Mouse (Mus musculus) naive thymus-derived CD4-positive, alpha-beta T cell, adult 2 months (primary cell): ENCODE data around the gene Npc1l1.
"Not testable (repeated sequence)": the region's sequence is repeated elsewhere in the genome, so short reads cannot be mapped to it uniquely, and the experiment has no call there.

Experiments used
- DNase-seq: peaks from one replicate; pipeline ENCODE4 v3.0.0-alpha.2; 2011; ENCODE audit warnings: low read depth

Npc1l1 gene

DNA sequence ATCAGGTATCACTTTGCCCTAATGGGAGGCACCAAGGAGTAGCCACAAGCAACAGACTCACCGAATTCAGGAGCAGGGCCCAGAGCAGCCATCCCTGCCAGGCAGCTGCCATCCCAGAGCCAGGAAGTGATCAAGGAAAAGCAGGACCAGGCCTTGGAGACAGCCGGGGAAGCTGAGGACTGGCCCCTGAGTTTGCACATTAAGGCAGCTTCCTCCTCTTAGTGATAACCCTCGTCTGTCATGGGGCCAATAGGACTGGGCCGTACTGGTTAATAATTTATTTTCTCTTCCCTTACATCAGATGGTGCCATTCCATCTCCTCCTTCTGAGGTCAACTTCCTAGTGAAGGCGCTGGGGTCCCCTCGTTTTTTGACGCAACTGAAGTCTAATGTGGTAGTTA, at the start of gene Npc1l1:
Gene Npc1l1, minus strand, starts transcription at position 132 of the 400 bp plus-strand sequence.
- no peak for DNase-seq

DNA sequence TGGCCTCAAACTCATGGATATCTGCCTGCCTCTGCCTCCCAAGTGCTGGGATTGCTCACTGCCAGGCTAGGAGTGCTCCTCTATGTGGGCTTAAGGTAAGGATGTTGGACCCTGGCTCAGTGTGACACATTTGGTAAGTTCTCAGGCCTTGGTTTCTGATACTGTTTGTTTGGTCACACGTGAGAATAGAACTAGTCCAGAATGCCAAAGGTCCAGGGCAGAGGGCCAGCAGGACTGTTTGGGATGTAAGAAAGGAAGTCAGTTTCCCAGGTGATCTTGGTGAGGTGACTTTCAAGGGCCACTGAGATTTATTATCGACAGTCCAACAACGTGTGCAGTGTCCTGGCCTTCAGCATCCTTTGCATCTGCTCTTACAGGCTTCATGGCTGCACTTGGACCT, 46.5 kb upstream of the Npc1l1 start:
- no peak for DNase-seq

GRCm38 (mm10) chr11:6275094-6275484, 45.1 kb upstream of the Npc1l1 start:
- DNase-seq: no peak

DNA sequence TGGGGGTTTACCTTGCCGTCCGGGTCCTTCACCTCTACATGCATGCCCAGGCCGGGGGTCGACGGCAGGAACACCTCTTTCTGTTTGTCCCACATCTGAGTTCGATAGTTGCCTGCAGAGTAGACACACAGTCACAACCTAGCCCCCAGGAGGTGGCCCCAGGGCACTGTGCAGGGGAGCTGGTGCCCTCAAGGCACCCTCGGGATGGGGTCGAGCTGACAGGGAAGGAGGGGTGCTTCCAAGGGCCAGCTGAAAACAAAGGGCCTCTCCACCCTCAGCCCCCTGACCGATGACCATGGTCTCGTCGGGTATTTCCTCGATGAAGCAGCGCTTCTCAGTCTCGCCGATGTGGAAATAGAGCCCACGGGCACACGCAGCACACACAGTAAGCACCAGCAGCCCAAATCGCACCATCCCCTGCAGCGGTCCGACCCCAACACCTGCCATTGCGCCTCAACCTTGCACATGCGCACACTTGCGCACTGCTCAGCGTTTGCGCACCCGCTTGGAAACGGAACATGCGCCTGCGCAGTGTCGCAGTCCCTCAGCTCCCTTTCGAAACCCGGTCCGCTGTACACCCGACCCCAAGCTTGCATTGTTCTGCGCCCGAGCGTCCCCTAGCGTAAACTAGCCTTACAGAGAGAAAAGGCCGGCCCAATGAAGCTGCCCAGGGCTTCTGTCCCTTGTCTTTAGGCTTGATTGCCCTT, 44.6 kb upstream of the Npc1l1 start, which contains the start of gene Tmed4:
Gene Tmed4, minus strand, starts transcription at position 484 of the 707 bp plus-strand sequence.
- DNase-seq: peak; percentile 98

DNA sequence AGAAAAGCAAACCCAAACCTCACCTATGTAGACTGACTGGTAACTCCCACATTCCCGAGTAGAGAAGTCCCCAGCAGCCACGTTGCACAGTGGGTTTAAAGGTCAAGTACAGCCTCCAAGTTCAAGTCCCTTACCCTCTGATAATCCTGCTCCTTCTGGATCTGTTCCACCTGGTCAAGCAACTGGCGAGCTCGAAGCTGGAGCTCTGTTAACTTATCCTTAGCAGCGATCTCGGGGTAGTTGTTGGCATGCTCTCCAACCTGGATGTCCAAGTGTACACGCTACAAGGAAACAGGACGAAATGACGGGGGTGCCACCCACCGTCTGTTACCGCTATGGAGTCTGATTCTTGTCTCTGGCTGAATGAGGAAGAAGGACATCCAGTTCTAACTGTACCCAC, 43.7 kb upstream of the Npc1l1 start:
- DNase-seq: no peak

- peak; percentile 95 for DNase-seq
Observed at GRCm38 (mm10) chr11:6267320-6268254, 37.6 kb upstream of the Npc1l1 start, which contains the start of gene Ddx56. Gene Ddx56, minus strand, starts transcription at chr11:6267772.

DNA sequence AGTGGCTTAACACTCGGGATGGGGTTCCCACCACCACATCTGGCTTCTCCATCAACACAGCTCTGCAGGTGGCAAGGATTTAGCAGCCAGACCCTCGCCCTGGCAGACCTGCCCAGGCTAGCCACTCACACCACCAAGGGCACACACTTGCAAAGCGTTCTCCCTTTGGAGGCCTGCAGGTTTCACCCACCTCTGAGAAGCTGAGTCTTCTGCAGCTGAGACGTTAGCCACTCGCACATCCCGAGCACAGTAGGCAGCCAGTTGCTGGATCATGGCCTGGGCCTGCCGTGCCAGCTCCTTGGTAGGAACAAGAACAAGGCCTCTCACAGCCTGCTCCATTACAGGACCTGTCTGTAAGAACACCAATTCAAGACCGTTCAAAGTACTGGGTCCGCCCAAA, 36.7 kb upstream of the Npc1l1 start:
- DNase-seq: no peak

GRCm38 (mm10) chr11:6261434-6262082, 31.6 kb upstream of the Npc1l1 start:
- peak; percentile 84 for DNase-seq

DNA sequence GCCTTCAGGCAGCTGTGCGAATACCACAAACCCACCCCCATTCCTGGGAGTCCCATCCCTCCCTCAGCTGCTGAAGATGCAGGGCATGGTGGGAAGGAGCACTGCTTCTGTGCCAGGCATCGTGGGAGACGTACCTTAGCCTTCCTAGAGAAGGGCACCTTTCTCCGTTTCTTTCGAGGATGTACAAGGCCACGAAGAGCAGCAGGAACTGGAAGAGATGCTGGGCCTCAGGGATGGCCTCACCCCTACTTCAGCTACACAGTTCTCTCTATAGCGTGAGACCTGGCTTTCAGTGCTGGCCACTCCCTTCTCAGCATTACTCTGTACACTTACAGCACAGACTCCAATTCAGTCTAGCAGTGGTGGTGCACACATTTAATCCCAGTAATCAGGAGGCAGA, 29.5 kb upstream of the Npc1l1 start:
- DNase-seq: no peak

DNA sequence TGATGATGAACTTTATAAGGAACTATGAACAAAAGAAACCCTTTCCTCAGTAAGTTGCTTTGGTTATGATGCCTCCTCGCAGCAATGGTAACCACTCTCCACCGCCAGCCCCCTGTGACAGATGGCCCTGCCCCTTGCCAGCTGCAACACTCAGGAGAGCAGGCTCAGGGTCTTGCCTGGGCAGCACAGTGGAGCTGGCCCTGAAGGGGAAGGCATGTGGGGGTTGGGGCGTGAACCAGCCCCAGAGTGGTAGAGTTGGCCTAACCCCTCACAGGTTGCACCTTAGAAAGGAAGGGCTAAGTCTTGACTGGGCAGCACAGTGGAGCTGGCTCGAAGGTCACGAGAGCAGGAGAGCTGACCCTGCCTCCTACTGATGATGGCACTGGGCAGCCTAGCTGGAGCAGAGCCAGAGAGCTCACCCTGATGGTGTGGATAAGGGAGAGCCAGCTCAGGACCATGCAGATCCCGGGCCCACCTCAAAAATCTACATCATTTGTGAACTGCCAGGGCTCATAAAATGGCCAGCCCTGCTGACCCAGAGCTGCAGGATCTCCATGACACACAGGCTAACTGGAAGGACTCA, 26.6 kb upstream of the Npc1l1 start:
- DNase-seq: no peak

DNA sequence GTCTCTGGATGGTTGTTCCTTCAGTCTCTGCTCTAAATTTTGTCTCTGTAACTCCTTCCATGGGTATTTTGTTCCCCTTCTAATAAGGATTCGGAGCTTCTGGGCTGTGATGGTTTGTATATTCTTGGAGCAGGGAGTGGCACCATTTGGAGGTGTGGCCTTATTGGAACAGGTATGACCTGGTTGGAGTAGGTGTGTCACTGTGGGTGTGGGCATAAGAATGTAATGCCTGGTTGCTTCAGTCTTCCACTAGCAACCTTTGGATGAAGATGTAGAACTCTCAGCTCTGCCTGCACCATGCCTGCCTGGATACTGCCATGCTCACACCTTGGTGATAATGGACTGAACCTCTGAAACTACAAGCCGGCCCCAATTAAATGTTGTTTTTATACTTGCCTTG, 24.7 kb upstream of the Npc1l1 start:
- DNase-seq: not testable (repeated sequence)

GRCm38 (mm10) chr11:6252824-6253223, 22.9 kb upstream of the Npc1l1 start:
- DNase-seq: no peak

GRCm38 (mm10) chr11:6252248-6252647, 22.3 kb upstream of the Npc1l1 start:
- no peak for DNase-seq

- no peak for DNase-seq
Observed at GRCm38 (mm10) chr11:6244707-6245106, 14.8 kb upstream of the Npc1l1 start.

DNA sequence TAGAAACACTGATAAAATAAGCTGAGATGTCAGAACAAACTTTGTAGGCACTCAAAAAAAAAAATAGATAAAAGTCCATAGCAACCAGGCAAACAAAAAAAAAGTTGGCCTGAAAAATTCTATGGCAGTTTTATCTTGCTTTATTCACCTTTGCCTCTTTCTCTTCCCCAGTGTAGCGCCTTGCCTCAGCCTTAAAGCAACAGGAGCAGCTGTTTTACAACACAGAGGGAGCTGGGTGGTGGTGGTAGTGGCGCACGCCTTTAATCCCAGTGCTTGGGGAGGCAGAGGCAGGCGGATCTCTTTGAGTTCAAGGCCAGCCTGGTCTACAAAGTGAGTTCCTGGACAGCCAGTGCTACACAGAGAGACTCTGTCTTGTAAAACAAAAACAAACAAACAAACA, 3.1 kb upstream of the Npc1l1 start:
- no peak for DNase-seq

DNA sequence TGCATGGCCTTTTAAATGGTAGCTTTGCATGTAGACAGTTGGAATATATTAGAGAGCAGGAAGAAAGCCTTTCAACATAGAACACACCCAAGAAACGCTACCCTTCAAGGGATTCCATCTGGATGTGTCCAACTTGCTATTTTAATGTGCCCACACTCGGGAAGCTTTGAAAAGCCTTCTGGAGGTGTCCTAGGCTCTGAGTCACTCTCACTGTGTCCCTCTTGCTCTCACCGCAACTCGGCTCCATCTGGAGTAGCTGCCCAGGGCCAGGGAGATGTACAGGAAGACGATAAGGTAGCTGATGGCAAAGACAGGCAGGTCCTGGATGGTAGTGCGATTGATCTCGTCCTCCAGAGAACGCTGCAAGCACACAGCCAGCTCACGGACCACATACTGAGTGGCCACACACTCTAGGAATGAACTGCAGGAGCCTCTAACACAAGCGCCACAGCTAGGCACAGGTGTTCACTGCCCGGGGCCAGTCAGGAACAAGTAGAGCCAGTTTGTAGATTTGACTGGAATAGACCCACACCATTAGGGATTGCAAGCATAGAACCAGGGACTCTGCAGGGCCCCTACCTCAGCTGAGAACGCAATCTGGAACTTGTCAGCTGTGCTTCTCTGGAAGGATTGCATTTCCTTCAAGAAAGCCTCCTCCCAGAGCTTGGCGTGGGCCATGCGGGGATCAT, 5.3 kb downstream of the Npc1l1 start:
- DNase-seq: no peak

DNA sequence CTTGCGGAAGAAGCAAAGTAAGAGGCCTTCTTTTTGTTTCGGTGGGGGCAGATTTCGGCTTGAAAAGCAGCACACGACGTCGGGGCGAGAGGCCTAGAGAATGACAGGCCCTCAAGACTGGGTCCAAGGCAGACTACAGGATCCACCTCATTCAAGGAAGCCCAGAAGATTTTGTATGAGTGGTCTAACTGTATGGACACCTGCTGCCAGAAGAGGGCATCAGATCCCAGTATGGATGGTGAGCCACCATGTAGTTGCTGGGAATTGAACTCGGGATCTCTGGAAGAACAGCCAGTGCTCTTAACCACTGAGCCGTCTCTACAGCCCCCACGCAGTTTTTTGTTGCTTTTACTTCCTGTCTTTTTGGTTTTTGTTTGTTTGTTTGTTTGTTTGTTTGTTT, 7.8 kb downstream of the Npc1l1 start:
- DNase-seq: no peak

GRCm38 (mm10) chr11:6219967-6220366, 10.0 kb downstream of the Npc1l1 start:
- no peak for DNase-seq

GRCm38 (mm10) chr11:6218189-6218896, 11.6 kb downstream of the Npc1l1 start:
- no peak for DNase-seq

- DNase-seq: no peak
Observed at GRCm38 (mm10) chr11:6216834-6217233, 13.1 kb downstream of the Npc1l1 start.

- no peak for DNase-seq
Observed at GRCm38 (mm10) chr11:6208158-6208557, 21.8 kb downstream of the Npc1l1 start.
